Mouse (Mus musculus) kidney, adult 11 months (tissue): ENCODE results near the gene Syt1.

Source experiments
- DNase-seq: peaks from one replicate; pipeline ENCODE4 v3.0.0; 2022

The Syt1 gene

GRCm38 (mm10) chr10:108884520-108884919 is 126.3 kb downstream of the Syt1 start:
- DNase-seq = no peak

DNA sequence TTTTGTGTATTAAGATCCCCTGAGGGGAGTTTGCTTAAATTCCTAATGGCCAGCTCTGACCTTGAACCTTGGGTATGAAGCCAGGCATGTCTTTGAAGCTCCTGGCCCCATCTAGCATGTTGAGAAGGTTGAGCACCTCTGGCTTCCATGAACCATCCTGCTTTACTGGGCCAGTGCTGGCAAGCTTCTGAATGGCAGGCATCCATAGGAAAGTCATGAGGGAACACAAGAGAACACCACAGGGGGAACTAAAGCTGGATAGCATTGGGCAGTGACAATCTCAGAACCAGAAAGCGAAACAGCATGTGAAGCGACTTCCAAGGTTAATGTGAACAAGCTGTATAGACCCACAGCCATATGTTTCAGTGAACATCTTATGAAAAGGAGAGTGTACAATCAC is 130.4 kb downstream of the Syt1 start:
- DNase-seq = no peak

GRCm38 (mm10) chr10:108875730-108876129 is 135.1 kb downstream of the Syt1 start:
- no peak for DNase-seq

- DNase-seq = no peak
Measured at GRCm38 (mm10) chr10:108874687-108875086, 136.1 kb downstream of the Syt1 start.

DNA sequence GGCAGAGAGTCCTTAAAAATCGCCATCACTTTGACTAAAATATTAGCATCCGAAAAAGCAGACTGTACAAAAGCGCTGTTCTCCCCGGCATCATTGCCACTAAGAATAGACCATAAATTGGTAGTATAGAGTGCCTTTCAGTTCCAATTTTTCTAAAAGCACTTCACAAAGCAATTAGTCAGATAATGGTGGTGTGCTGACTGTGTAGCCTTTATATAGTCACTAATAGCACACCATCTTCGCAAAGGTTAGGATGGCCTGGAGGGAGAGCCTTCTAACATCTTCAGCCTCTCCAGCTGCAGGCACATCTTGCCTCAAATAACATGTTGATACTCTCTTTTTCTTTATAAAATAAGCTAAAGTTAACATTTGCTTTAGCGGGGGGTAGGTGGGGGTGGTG is 138.4 kb downstream of the Syt1 start:
- DNase-seq = no peak

- DNase-seq = no peak
Measured at GRCm38 (mm10) chr10:108870586-108870985, 140.2 kb downstream of the Syt1 start.

DNA sequence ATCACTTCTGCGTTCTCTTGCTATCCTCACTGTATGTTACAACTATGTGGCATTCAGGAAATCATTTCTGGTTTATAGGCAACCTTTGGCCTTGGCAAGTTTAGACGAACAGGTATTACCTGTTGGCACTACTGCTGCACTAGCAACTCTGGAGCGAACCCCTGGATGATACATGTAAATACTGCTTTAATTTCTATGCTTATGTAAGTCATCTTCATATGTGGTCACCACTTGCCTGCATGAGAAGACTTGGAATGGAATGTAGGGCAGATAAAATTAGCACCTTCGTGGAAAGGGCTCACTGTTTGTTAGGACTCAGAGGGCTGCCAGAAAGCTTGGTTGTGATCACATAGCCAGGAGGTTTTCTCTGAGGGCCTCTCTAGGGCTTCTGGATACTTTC is 142.6 kb downstream of the Syt1 start:
- DNase-seq = no peak

DNA sequence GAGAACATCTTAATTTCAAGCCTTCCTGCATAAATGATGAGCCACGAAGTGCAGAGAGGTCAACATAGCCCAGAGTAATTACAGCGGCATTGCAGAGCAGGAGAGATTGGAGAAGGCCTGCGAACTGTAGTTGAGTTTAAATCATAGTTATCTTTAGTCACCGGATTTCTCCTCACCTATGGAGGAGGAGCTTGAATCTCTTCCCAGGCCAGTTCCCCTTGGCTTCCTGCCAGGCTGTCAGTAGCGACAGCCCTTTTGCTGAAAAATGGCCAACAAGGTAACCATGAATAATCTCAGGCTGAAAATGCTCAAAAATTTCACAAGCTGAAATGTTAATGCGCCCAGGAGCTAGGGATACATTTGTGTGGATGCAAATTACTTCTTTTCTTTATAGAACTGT is 143.6 kb downstream of the Syt1 start:
- no peak for DNase-seq

GRCm38 (mm10) chr10:108865586-108865985 is 145.2 kb downstream of the Syt1 start:
- DNase-seq = no peak

- no peak for DNase-seq
Measured at GRCm38 (mm10) chr10:108855986-108856385, 154.8 kb downstream of the Syt1 start.

GRCm38 (mm10) chr10:108852757-108853156 is 158.0 kb downstream of the Syt1 start:
- DNase-seq = no peak

DNA sequence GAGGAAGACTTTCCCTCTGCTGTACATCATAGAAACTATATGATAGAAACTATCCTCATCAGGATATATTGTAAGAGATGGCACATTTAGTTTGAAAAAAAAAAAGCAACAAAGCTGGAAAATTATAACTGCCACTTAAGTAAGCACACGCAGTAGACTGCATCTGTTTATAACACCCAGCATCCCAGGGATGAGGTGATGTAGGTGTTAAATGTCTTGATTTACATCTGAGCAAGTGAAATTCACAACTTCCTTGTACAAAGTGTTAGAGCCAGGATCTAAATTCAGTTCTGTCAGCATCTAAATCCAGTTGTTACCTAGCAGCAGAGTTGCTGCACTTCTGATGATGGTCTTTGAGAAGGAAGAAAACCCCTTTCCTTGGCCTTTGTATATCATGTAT is 173.3 kb downstream of the Syt1 start:
- DNase-seq = no peak

DNA sequence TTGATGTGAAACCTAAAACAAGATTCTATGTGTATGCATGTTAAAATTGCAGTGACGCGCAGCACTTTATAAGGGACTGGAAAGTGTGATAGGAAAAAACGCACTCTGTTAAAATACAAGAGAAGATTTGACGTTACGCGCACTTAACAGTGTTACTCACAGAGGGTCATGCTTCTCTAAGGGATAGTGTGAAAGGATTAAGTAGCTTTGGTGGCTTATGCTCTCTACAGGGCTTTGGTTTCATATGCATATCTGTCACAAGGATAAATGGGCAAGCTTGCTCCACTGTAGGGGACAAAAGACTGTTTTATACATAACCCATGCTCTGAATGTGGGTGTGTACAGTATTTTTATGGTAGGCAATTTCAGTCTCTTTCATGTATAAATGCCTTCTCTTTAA is 178.5 kb downstream of the Syt1 start:
- DNase-seq = no peak

DNA sequence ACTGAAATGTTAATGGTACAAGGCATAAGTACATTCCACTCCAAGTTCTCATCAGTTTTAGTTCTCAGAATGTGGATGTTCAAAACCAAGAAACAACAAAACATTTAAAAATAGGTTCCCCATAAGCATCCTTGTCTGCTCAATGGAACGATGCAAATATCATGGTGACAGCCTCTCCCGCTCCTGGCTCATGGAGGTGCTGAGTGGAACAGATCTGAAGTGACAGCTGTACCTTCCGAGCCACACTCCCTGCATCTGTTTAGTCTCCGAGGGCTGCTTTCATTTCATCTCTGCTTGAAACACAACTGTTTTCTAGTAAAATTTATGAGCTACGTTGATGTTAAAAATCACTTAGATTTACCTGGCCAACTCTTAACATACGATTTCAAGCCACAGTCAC is 179.0 kb downstream of the Syt1 start:
- no peak for DNase-seq

- DNase-seq = no peak
Measured at GRCm38 (mm10) chr10:108822273-108822672, 188.5 kb downstream of the Syt1 start.

- DNase-seq = no peak
Measured at GRCm38 (mm10) chr10:108815339-108815738, 195.4 kb downstream of the Syt1 start.

GRCm38 (mm10) chr10:108804380-108804779 is 206.4 kb downstream of the Syt1 start:
- DNase-seq = no peak

DNA sequence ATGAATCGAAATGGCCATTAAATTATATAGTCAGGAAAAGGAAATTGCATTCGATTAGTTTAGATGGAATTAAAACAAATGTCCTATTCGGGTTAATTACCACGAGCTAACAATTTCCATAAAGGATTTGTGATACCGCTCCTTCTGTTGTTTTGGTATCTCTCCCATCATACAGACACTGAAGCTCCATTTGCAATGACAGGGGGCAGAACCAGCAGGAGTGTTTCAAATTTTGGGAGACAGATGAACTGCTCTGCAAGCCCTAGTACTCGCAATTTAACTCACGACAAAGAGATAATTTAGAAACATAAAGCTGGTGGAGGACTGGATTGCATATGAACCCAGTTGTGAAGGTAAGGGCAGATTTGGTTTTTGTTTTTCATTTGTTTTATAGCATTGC is 210.0 kb downstream of the Syt1 start:
- DNase-seq = no peak

DNA sequence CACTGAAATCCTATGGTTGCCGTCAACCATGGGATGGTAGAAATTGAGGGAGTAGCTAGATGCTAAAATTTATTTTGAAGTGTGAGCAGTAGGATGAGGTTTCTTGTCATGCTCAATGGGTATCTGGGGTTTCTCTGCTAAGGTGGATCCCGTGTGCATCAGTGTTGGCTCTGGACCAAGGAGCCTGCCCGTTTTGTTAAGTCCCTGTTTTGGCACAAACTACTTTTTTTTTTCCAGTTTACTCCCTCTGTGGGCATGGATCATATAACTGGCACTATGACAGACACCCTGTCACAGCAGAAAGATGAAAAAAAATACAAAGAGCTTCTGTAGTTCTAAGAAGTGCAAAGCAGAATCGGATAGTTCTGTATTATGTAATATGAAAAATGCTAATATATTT is 212.0 kb downstream of the Syt1 start:
- DNase-seq = no peak

- DNase-seq = no peak
Measured at GRCm38 (mm10) chr10:108782817-108783216, 228.0 kb downstream of the Syt1 start.

DNA sequence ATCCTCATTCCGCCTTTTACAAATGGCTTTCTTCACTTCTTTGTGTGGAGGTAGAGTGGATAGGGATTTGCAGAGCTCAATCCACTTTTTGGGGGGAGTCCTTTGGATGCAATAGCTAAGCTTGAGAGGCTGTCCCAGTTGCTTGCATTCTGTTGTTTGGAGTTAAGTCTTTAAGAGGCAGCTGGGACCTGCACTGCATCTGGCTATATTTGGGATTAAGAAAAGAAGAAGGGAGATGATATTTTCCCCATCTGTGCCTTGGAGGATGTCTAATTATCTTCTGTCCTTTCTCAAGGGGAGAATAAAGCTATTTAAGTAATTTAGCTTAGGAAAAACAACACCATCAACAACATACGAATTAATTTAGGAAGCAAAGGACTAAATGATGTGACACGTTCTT is 230.2 kb downstream of the Syt1 start:
- DNase-seq = no peak

- no peak for DNase-seq
Measured at GRCm38 (mm10) chr10:108776735-108777134, 234.0 kb downstream of the Syt1 start.

- no peak for DNase-seq
Measured at GRCm38 (mm10) chr10:108771081-108771480, 239.7 kb downstream of the Syt1 start.

GRCm38 (mm10) chr10:108765564-108765963 is 245.2 kb downstream of the Syt1 start:
- DNase-seq = no peak

- no peak for DNase-seq
Measured at GRCm38 (mm10) chr10:108763722-108764121, 247.1 kb downstream of the Syt1 start.

- no peak for DNase-seq
Measured at GRCm38 (mm10) chr10:108753304-108753703, 257.5 kb downstream of the Syt1 start.
